Mouse (Mus musculus): Measurements from ENCODE around the gene Cd84. TPM values are rescaled to one million over a fixed set of nuclear protein-coding genes. Genes with fewer than 3 reads are reported as not detected.

The Cd84 gene
- polyA plus RNA-seq, 1 experiment from 2014 or later, result 1.2 TPM

GRCm38 (mm10) chr1:171920989-171921621, 81.6 kb downstream of the Cd84 start:
- no peak for ATAC-seq (ENCODE audit: insufficient read depth, low FRiP score, low TSS enrichment)
- Histone ChIP-seq H3K4me2 (ENCODE audit: low read depth) (no peak overlapping the region), H3K36me3 (ENCODE audit: control insufficient read depth, insufficient read depth, low read length) (no peaks in the 10 kb centered on the region), H3K27me3 (ENCODE audit: control insufficient read depth, insufficient read depth, low read length) (no peaks in the 10 kb centered on the region), H3K9ac (ENCODE audit: low read length) (no peak overlapping the region), H3K4me1 (ENCODE audit: control insufficient read depth, insufficient read depth, low read length) (no peaks in the 10 kb centered on the region), H3K4me3 (ENCODE audit: low read depth, low read length) (no peak overlapping the region), H3K27ac (ENCODE audit: low read depth, low read length) (no peak overlapping the region), H3K9me3 (ENCODE audit: control insufficient read depth, low read length) (no peaks in the 10 kb centered on the region)
- WGBS, result 86% methylated on average over 9 of the region's 9 CpGs
- no peak for DNase-seq (ENCODE audit: low spot score)

GRCm38 (mm10) chr1:171921641-171922040, 82.1 kb downstream of the Cd84 start:
- WGBS, result 69% methylated on average over 2 of the region's 2 CpGs
- ATAC-seq (ENCODE audit: insufficient read depth, low FRiP score, low TSS enrichment), result no peak

GRCm38 (mm10) chr1:171922844-171923243, 83.3 kb downstream of the Cd84 start:
- Histone ChIP-seq H3K9ac (ENCODE audit: low read length) (no peak overlapping the region), H3K27me3 (ENCODE audit: control insufficient read depth, insufficient read depth, low read length) (no peaks in the 10 kb centered on the region), H3K36me3 (ENCODE audit: control insufficient read depth, insufficient read depth, low read length) (no peaks in the 10 kb centered on the region), H3K4me2 (ENCODE audit: low read depth) (no peak overlapping the region), H3K9me3 (ENCODE audit: control insufficient read depth, low read length) (no peaks in the 10 kb centered on the region), H3K4me3 (ENCODE audit: low read depth, low read length) (no peak overlapping the region), H3K4me1 (ENCODE audit: control insufficient read depth, insufficient read depth, low read length) (no peaks in the 10 kb centered on the region), H3K27ac (ENCODE audit: low read depth, low read length) (no peak overlapping the region)
- no peak for ATAC-seq (ENCODE audit: insufficient read depth, low FRiP score, low TSS enrichment)
- WGBS, result 92% methylated on average over 5 of the region's 5 CpGs
- no peak for DNase-seq (ENCODE audit: low spot score)

More at GRCm38 (mm10) chr1:171921641-171922040, 82.1 kb downstream of the Cd84 start:
- H3K9ac ChIP-seq (ENCODE audit: low read length), result no peak overlapping the region
- no peaks in the 10 kb centered on the region for H3K4me1 ChIP-seq (ENCODE audit: control insufficient read depth, insufficient read depth, low read length)
- no peaks in the 10 kb centered on the region for H3K36me3 ChIP-seq (ENCODE audit: control insufficient read depth, insufficient read depth, low read length)
- no peak overlapping the region for H3K4me3 ChIP-seq (ENCODE audit: low read depth, low read length)
- H3K4me2 ChIP-seq (ENCODE audit: low read depth), result no peak overlapping the region
- H3K27me3 ChIP-seq (ENCODE audit: control insufficient read depth, insufficient read depth, low read length), result no peaks in the 10 kb centered on the region
- DNase-seq (ENCODE audit: low spot score), result no peak
- H3K9me3 ChIP-seq (ENCODE audit: control insufficient read depth, low read length), result no peaks in the 10 kb centered on the region
- no peak overlapping the region for H3K27ac ChIP-seq (ENCODE audit: low read depth, low read length)

- H3K4me1 ChIP-seq (ENCODE audit: control insufficient read depth, insufficient read depth, low read length), result no peaks in the 10 kb centered on the region
- no peaks in the 10 kb centered on the region for H3K36me3 ChIP-seq (ENCODE audit: control insufficient read depth, insufficient read depth, low read length)
- no peaks in the 10 kb centered on the region for H3K9me3 ChIP-seq (ENCODE audit: control insufficient read depth, low read length)
- no peaks in the 10 kb centered on the region for H3K27me3 ChIP-seq (ENCODE audit: control insufficient read depth, insufficient read depth, low read length)
- no peak overlapping the region for H3K4me2 ChIP-seq (ENCODE audit: low read depth)
- 83% methylated on average over 3 of the region's 3 CpGs for WGBS
- H3K27ac ChIP-seq (ENCODE audit: low read depth, low read length), result no peak overlapping the region
- DNase-seq (ENCODE audit: low spot score) (no peak), ATAC-seq (ENCODE audit: insufficient read depth, low FRiP score, low TSS enrichment) (no peak)
- H3K9ac ChIP-seq (ENCODE audit: low read length), result no peak overlapping the region
- H3K4me3 ChIP-seq (ENCODE audit: low read depth, low read length), result no peak overlapping the region
These were observed 85.4 kb downstream of the Cd84 start for GRCm38 (mm10) chr1:171924900-171925299.

GRCm38 (mm10) chr1:171933851-171934250, 94.4 kb downstream of the Cd84 start:
- Histone ChIP-seq H3K4me2 (ENCODE audit: low read depth) (no peak overlapping the region), H3K4me1 (ENCODE audit: control insufficient read depth, insufficient read depth, low read length) (no peaks in the 10 kb centered on the region), H3K27ac (ENCODE audit: low read depth, low read length) (no peak overlapping the region), H3K36me3 (ENCODE audit: control insufficient read depth, insufficient read depth, low read length) (no peaks in the 10 kb centered on the region), H3K4me3 (ENCODE audit: low read depth, low read length) (no peak overlapping the region), H3K9ac (ENCODE audit: low read length) (no peak overlapping the region), H3K27me3 (ENCODE audit: control insufficient read depth, insufficient read depth, low read length) (no peaks in the 10 kb centered on the region), H3K9me3 (ENCODE audit: control insufficient read depth, low read length) (no peaks in the 10 kb centered on the region)
- DNase-seq (ENCODE audit: low spot score), result no peak
- ATAC-seq (ENCODE audit: insufficient read depth, low FRiP score, low TSS enrichment), result no peak
- 79% methylated on average over 3 of the region's 3 CpGs for WGBS

GRCm38 (mm10) chr1:171938952-171939948, 99.8 kb downstream of the Cd84 start:
- H3K4me2 ChIP-seq (ENCODE audit: low read depth), result no peak overlapping the region
- H3K9me3 ChIP-seq (ENCODE audit: control insufficient read depth, low read length), result no peaks in the 10 kb centered on the region
- no peaks in the 10 kb centered on the region for H3K36me3 ChIP-seq (ENCODE audit: control insufficient read depth, insufficient read depth, low read length)
- no peak overlapping the region for H3K9ac ChIP-seq (ENCODE audit: low read length)
- H3K4me3 ChIP-seq (ENCODE audit: low read depth, low read length), result no peak overlapping the region
- DNase-seq (ENCODE audit: low spot score), result no peak
- 89% methylated on average over 14 of the region's 14 CpGs for WGBS
- no peaks in the 10 kb centered on the region for H3K4me1 ChIP-seq (ENCODE audit: control insufficient read depth, insufficient read depth, low read length)
- H3K27ac ChIP-seq (ENCODE audit: low read depth, low read length), result no peak overlapping the region
- ATAC-seq (ENCODE audit: insufficient read depth, low FRiP score, low TSS enrichment), result no peak
- H3K27me3 ChIP-seq (ENCODE audit: control insufficient read depth, insufficient read depth, low read length), result no peaks in the 10 kb centered on the region

Other genes starting within 250 kb of the Cd84 start
- not detected in 2 replicates for gene Ly9, start 232.3 kb upstream of the Cd84 start, polyA plus RNA-seq (2014; fragmentation: Nextera tagmentation; extraction: Ambion mirVana)
- gene Slamf7, start 186.7 kb upstream of the Cd84 start, polyA plus RNA-seq (2014; fragmentation: Nextera tagmentation; extraction: Ambion mirVana), result not detected in 2 replicates
- 0.47 and 0.72 TPM in 2 replicates for gene Cd48, start 157.7 kb upstream of the Cd84 start, polyA plus RNA-seq (2014; fragmentation: Nextera tagmentation; extraction: Ambion mirVana)
- gene Slamf1, start 72.6 kb upstream of the Cd84 start, polyA plus RNA-seq (2014; fragmentation: Nextera tagmentation; extraction: Ambion mirVana), result 0.08 and 0.40 TPM in 2 replicates
- not detected in 2 replicates for gene Gm10521, start 56.0 kb downstream of the Cd84 start, polyA plus RNA-seq (2014; fragmentation: Nextera tagmentation; extraction: Ambion mirVana)
- gene Slamf6, start 77.8 kb downstream of the Cd84 start, polyA plus RNA-seq (2014; fragmentation: Nextera tagmentation; extraction: Ambion mirVana), result 0.23 TPM in 1 of 2 replicates, not detected in the other
- 62.0 and 69.0 TPM in 2 replicates for gene Vangl2, start 188.7 kb downstream of the Cd84 start, polyA plus RNA-seq (2014; fragmentation: Nextera tagmentation; extraction: Ambion mirVana)
- 13.8 and 15.7 TPM in 2 replicates for gene Nhlh1, start 217.9 kb downstream of the Cd84 start, polyA plus RNA-seq (2014; fragmentation: Nextera tagmentation; extraction: Ambion mirVana)
- 219 and 225 TPM in 2 replicates for gene Copa, start 242.8 kb downstream of the Cd84 start, polyA plus RNA-seq (2014; fragmentation: Nextera tagmentation; extraction: Ambion mirVana)
- 122 and 132 TPM in 2 replicates for gene Ncstn, start 243.1 kb downstream of the Cd84 start, polyA plus RNA-seq (2014; fragmentation: Nextera tagmentation; extraction: Ambion mirVana)

All from neural tube, embryonic 11.5 days (tissue).